Mouse (Mus musculus) hindbrain, postnatal 0 days (tissue): ENCODE measurements around the gene Nav3. TPM values are rescaled to one million over a fixed set of nuclear protein-coding genes. Genes with fewer than 3 reads are reported as not detected.
A peak's percentile ranks its signal among the peaks of the same experiment; 100 is the strongest.

Source experiments
- ATAC-seq: fragments of 200-750 bp; cut with Nextera tagmentation; 2 replicates; pipeline ENCODE4 v1.8.0; 2017; ENCODE audit warnings: mild to moderate bottlenecking, moderate TSS enrichment, moderate library complexity
- DNase-seq: peaks from one replicate; pipeline ENCODE4 v3.0.0-alpha.2; 2015; ENCODE audit warnings: low spot score
- H3K27ac ChIP-seq: fragments of 300-500 bp; sonication (generic); 2 replicates; pipeline ENCODE4 v1.5.1; 2014; ENCODE audit warnings: mild to moderate bottlenecking
- H3K27me3 ChIP-seq: fragments of 300-500 bp; sonication (generic); 2 replicates; pipeline ENCODE4 v1.6.1; 2014; ENCODE audit warnings: low read length, mixed read lengths; ENCODE audit not compliant: insufficient read depth
- H3K36me3 ChIP-seq: fragments of 300-500 bp; sonication (generic); 2 replicates; pipeline ENCODE4 v1.6.1; 2014; ENCODE audit warnings: low read length, mixed read lengths; ENCODE audit not compliant: insufficient read depth
- H3K4me1 ChIP-seq: fragments of 300-500 bp; sonication (generic); 2 replicates; pipeline ENCODE4 v1.6.1; 2014; ENCODE audit warnings: antibody characterized with exemption, low read length, mixed read lengths; ENCODE audit not compliant: insufficient read depth
- H3K4me2 ChIP-seq: fragments of 300-500 bp; sonication (generic); 2 replicates; pipeline ENCODE4 v1.6.1; 2014; ENCODE audit warnings: low read depth, mild to moderate bottlenecking, low read length, moderate library complexity, mixed read lengths
- H3K4me3 ChIP-seq: fragments of 300-500 bp; sonication (generic); 2 replicates; pipeline ENCODE4 v1.5.1; 2014; ENCODE audit warnings: low read length
- H3K9ac ChIP-seq: fragments of 300-500 bp; sonication (generic); replicated peaks from 2 replicates; pipeline ENCODE4 v1.6.1; 2014; ENCODE audit warnings: mild to moderate bottlenecking, low read length, moderate library complexity, mixed read lengths
- H3K9me3 ChIP-seq: fragments of 300-500 bp; sonication (generic); 2 replicates; pipeline ENCODE4 v1.6.1; 2016; ENCODE audit warnings: low read length, mixed read lengths
- CTCF ChIP-seq: IDR thresholded peaks from 2 replicates; pipeline ENCODE4 v1.5.1; 2016; ENCODE audit warnings: antibody characterized with exemption, control low read depth, low read depth
- WGBS: fragments of 180-500 bp; shearing (Covaris S2); extraction: QIAGEN DNeasy Blood & Tissue Kit; methylation state at CpG from one replicate; pipeline ENCODE4 v1.1.7; 2014; 5-methylcytosine and 5-hydroxymethylcytosine counted together
- polyA plus RNA-seq: library from polyadenylated mRNA; unstranded; fragments of >200 nt; fragmentation: Nextera tagmentation; extraction: Ambion mirVana; gene quantifications from 2 replicates; pipeline ENCODE4 v1.2.1, GENCODE M21; 2015
- total RNA-seq: library from RNA; depleted of rRNA; stranded (reverse); fragments of >200 nt; gene quantifications from 2 replicates; pipeline ENCODE4 v1.2.3, GENCODE M21; 2014

The Nav3 gene
- total and polyA plus RNA-seq, 2 experiments from 2014 or later, result 18.2 to 98.1 TPM

- H3K27ac ChIP-seq, result no peak overlapping the region
Observed at GRCm38 (mm10) chr10:110159548-110159947, 296.5 kb downstream of the Nav3 start.

GRCm38 (mm10) chr10:110158122-110158521 lies 297.9 kb downstream of the Nav3 start:
- Histone ChIP-seq H3K4me2 (no peak overlapping the region), H3K27me3 (no peaks in the 10 kb centered on the region), H3K36me3 (no peaks in the 10 kb centered on the region), H3K9me3 (no peaks in the 10 kb centered on the region), H3K27ac (no peak overlapping the region), H3K4me3 (no peak overlapping the region), H3K4me1 (0 out of 2 replicates have a peak, but pooled peaks cover 3% of the 10 kb centered on the region), H3K9ac (no peak overlapping the region)
- ATAC-seq, result no peak
- 49% methylated on average over 3 of the region's 3 CpGs for WGBS
- TF ChIP-seq CTCF, result no peak
- no peak for DNase-seq

More at GRCm38 (mm10) chr10:110159548-110159947, 296.5 kb downstream of the Nav3 start:
- H3K4me3 ChIP-seq, result no peak overlapping the region
- DNase-seq, result no peak
- H3K27me3 ChIP-seq, result no peaks in the 10 kb centered on the region
- H3K4me2 ChIP-seq, result no peak overlapping the region
- no peaks in the 10 kb centered on the region for H3K36me3 ChIP-seq
- no peaks in the 10 kb centered on the region for H3K9me3 ChIP-seq
- ATAC-seq, result no peak
- WGBS, result 24% methylated on average over 1 of the region's 1 CpGs
- H3K4me1 ChIP-seq, result 0 out of 2 replicates have a peak, but pooled peaks cover 3% of the 10 kb centered on the region
- TF ChIP-seq CTCF, result no peak
- H3K9ac ChIP-seq, result no peak overlapping the region

GRCm38 (mm10) chr10:110156412-110156811 lies 299.6 kb downstream of the Nav3 start:
- WGBS, result 32% methylated on average over 1 of the region's 1 CpGs
- Histone ChIP-seq H3K27ac (no peak overlapping the region), H3K4me3 (no peak overlapping the region), H3K4me2 (no peak overlapping the region), H3K4me1 (0 out of 2 replicates have a peak, but pooled peaks cover 3% of the 10 kb centered on the region), H3K36me3 (no peaks in the 10 kb centered on the region), H3K9me3 (no peaks in the 10 kb centered on the region), H3K9ac (no peak overlapping the region), H3K27me3 (no peaks in the 10 kb centered on the region)
- no peak for TF ChIP-seq CTCF
- DNase-seq, result no peak
- ATAC-seq, result no peak

GRCm38 (mm10) chr10:110155494-110155893 lies 300.5 kb downstream of the Nav3 start:
- Histone ChIP-seq H3K4me2 (no peak overlapping the region), H3K9ac (no peak overlapping the region), H3K27me3 (no peaks in the 10 kb centered on the region), H3K9me3 (no peaks in the 10 kb centered on the region), H3K27ac (no peak overlapping the region), H3K4me3 (no peak overlapping the region), H3K36me3 (no peaks in the 10 kb centered on the region), H3K4me1 (0 out of 2 replicates have a peak, but pooled peaks cover 3% of the 10 kb centered on the region)
- no peak for ATAC-seq
- DNase-seq, result no peak
- no peak for TF ChIP-seq CTCF
- 73% methylated on average over 2 of the region's 2 CpGs for WGBS

- no peak for TF ChIP-seq CTCF
- WGBS, result 40% methylated on average over 1 of the region's 1 CpGs
- Histone ChIP-seq H3K9ac (no peak overlapping the region), H3K36me3 (no peaks in the 10 kb centered on the region), H3K4me2 (no peak overlapping the region), H3K4me1 (0 out of 2 replicates have a peak, but pooled peaks cover 3% of the 10 kb centered on the region), H3K27ac (no peak overlapping the region), H3K27me3 (no peaks in the 10 kb centered on the region), H3K9me3 (no peaks in the 10 kb centered on the region), H3K4me3 (no peak overlapping the region)
- ATAC-seq (0 out of 2 replicates have a peak, but pooled peaks have one; percentile 43), DNase-seq (peak; percentile 23)
Observed at GRCm38 (mm10) chr10:110154873-110155237, 301.1 kb downstream of the Nav3 start.

GRCm38 (mm10) chr10:110154001-110154872 lies 301.8 kb downstream of the Nav3 start:
- H3K27ac ChIP-seq, result peak overlapping the region; percentile 28
- no peak overlapping the region for H3K4me3 ChIP-seq
- peak; percentile 70 for ATAC-seq
- WGBS, result 46% methylated on average over 6 of the region's 6 CpGs
- no peaks in the 10 kb centered on the region for H3K27me3 ChIP-seq
- no peak overlapping the region for H3K4me2 ChIP-seq
- no peaks in the 10 kb centered on the region for H3K36me3 ChIP-seq
- no peaks in the 10 kb centered on the region for H3K4me1 ChIP-seq
- DNase-seq, result peak; percentile 37
- no peaks in the 10 kb centered on the region for H3K9me3 ChIP-seq
- no peak overlapping the region for H3K9ac ChIP-seq
- TF ChIP-seq CTCF, result peak; percentile 39

GRCm38 (mm10) chr10:110120572-110120971 lies 335.4 kb downstream of the Nav3 start:
- TF ChIP-seq CTCF, result peak; percentile 26; the same call in 1 of the 2 replicates
- Histone ChIP-seq H3K4me3 (no peak overlapping the region), H3K4me2 (no peak overlapping the region), H3K27me3 (no peaks in the 10 kb centered on the region), H3K27ac (no peak overlapping the region), H3K9me3 (no peaks in the 10 kb centered on the region), H3K4me1 (no peaks in the 10 kb centered on the region), H3K36me3 (no peaks in the 10 kb centered on the region), H3K9ac (no peak overlapping the region)
- DNase-seq, result no peak
- ATAC-seq, result no peak
